Mouse (Mus musculus) embryo, embryonic 9.5 days (tissue): ENCODE measurements around the gene Exosc8.

ENCODE experiments used
- DNase-seq: peaks from one replicate; pipeline ENCODE4 v3.0.0-alpha.2; 2017; ENCODE audit errors: extremely low spot score

Exosc8 gene

DNA sequence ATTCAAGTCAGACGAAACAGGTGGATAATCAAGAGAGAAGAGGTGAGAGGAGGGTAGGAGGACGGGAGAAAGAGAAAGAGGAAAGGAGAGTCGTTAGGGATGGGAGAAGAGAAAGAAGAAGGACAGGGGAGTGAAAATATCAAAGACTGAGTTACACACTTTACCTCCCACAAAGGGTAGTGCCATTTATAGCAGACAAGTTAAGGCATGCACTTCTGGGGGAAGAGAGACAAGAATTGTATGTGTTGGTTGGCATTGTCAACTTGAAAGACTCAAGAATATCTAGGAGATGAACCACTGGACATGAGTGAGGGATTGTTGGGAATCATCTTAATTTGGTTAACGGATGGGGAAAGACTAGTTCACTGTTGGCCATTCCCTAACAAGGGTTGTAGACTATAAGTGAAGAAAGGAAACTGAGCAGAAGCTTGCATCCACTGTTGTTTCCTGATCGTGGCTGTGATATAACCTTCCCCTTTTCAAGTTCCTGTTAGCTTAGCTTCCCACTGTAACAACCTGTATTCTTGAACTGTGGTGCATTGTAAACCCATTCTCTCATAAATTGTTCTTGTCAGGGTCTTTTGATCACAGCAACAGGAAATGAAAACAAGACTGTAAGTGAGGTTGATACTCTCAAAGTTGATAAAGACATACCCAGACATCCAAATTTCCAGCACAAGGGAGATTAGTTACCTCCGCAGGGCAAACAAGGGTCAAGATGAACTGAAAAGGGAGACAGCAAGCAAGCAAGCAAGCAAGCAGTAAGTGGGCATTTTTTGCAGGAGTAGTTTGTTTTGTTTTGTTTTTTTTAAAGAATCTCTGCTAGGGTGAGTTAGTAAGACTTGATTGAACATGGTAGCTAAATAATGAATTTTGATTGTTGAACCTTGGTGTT lies 53.6 kb downstream of the Exosc8 start:
- no peak for DNase-seq
